ENCODE assay signal across 8 mouse cellular contexts in the genomic region with DNA sequence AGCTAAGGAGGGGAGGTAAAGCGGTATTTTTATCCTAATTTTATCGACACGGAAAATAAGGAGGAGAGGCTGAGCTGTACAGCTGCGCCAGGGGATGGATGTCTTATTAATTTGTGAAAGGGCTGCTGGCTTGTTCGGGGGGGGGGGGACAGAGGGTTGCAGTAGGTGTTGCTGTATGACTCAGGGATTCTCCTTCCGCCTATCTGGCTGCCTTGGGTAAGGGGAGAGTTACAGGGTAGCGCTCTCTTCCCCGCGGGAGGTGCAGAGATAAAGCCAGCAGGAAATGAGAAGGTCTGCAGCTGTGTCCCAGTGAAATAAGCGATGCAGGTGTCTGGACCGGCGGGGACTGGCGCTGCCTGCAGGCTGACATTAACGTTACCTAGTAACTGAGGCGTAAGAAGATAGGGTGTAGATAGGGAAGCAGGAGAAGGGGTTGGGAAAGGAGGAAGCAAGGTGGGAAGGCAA. TPM values are rescaled to one million over a fixed set of nuclear protein-coding genes. Genes with fewer than 3 reads are reported as not detected.
DNase-seq lines count a peak whose midpoint lies in the region; ATAC-seq and TF ChIP-seq lines count a peak whose summit lies in the region.

No protein-coding gene starts in this region.

- no peaks in the 10 kb centered on the region for H3K36me3 ChIP-seq in heart, adult 2 months (ENCODE audit: control insufficient read depth, insufficient read depth, low read length)
- H3K36me3 ChIP-seq in ES-E14 (ENCODE audit: control insufficient read depth, insufficient read depth, low read length, poor library complexity, severe bottlenecking) = no peaks in the 10 kb centered on the region
- no peaks in the 10 kb centered on the region for H3K36me3 ChIP-seq in embryonic facial prominence, embryonic 12.5 days
- no peaks in the 10 kb centered on the region for H3K36me3 ChIP-seq in intestine, embryonic 16.5 days (ENCODE audit: control insufficient read depth, insufficient read depth, low read length)
- H3K36me3 ChIP-seq in stomach, embryonic 14.5 days (ENCODE audit: control insufficient read depth, insufficient read depth, low read length) = no peaks in the 10 kb centered on the region

- H3K27ac ChIP-seq in heart, adult 2 months = no peak overlapping the region
- H3K27ac ChIP-seq in ES-E14 (ENCODE audit: insufficient read depth, low read depth, low read length, poor library complexity, severe bottlenecking) = no peak overlapping the region
- H3K27ac ChIP-seq in embryonic facial prominence, embryonic 12.5 days = no peak overlapping the region
- peak overlapping the region; percentile 46 for H3K27ac ChIP-seq in intestine, embryonic 16.5 days (ENCODE audit: low read length)
- no peak overlapping the region for H3K27ac ChIP-seq in stomach, embryonic 14.5 days (ENCODE audit: low read length)

- H3K9ac ChIP-seq in heart, adult 2 months (ENCODE audit: low read depth, low read length) = no peak overlapping the region
- 0 out of 2 replicates have a peak overlapping the region, but pooled peaks have one; percentile 27 for H3K9ac ChIP-seq in ES-E14 (ENCODE audit: insufficient read depth, low read depth, low read length, poor library complexity, severe bottlenecking)
- H3K9ac ChIP-seq in embryonic facial prominence, embryonic 12.5 days = no peak overlapping the region
- H3K9ac ChIP-seq in intestine, embryonic 16.5 days (ENCODE audit: low read depth, low read length) = peak overlapping the region; percentile 40
- H3K9ac ChIP-seq in stomach, embryonic 14.5 days (replicated peaks; ENCODE audit: low read depth, low read length) = no peak overlapping the region

- no peak for DNase-seq in heart, adult 2 months
- no peak for DNase-seq in heart, postnatal 14 days
- peak; percentile 42 for DNase-seq in ES-E14 (ENCODE audit: low read depth, low spot score)
- no peak for DNase-seq in layer of hippocampus, adult 9-10 months (ENCODE audit: low spot score)

- TF ChIP-seq EP300 in heart, adult 2 months (IDR thresholded peaks at IDR 0.05; ENCODE audit: insufficient read depth, low read depth, low read length) = no peak

- peak overlapping the region; percentile 43 for H3K4me3 ChIP-seq in heart, adult 2 months
- H3K4me3 ChIP-seq in ES-E14 (ENCODE audit: insufficient read depth in 1 of 2, low read depth in 1 of 2, low read length in 2 of 2, poor library complexity in 1 of 2, severe bottlenecking in 1 of 2) = peak overlapping the region; percentile 23 to 41; a peak in 3 of 4 replicates
- H3K4me3 ChIP-seq in embryonic facial prominence, embryonic 12.5 days = peak overlapping the region; percentile 23
- H3K4me3 ChIP-seq in intestine, embryonic 16.5 days (ENCODE audit: low read length) = peak overlapping the region; percentile 28
- H3K4me3 ChIP-seq in stomach, embryonic 14.5 days (ENCODE audit: low read depth, low read length) = peak overlapping the region; percentile 22

- H3K4me1 ChIP-seq in heart, adult 2 months (ENCODE audit: control insufficient read depth, insufficient read depth, low read length) = peaks cover 1% of the 10 kb centered on the region
- H3K4me1 ChIP-seq in ES-E14 (ENCODE audit: control insufficient read depth in 2 of 2, insufficient read depth in 2 of 2, low read length in 2 of 2, poor library complexity in 1 of 2) = peaks cover 0 to 7% of the 10 kb centered on the region in 2 experiments; a peak in 1 of 4 replicates
- 0 out of 2 replicates have a peak, but pooled peaks cover 5% of the 10 kb centered on the region for H3K4me1 ChIP-seq in embryonic facial prominence, embryonic 12.5 days
- peaks cover 7% of the 10 kb centered on the region for H3K4me1 ChIP-seq in intestine, embryonic 16.5 days (ENCODE audit: control insufficient read depth, insufficient read depth, low read length)
- H3K4me1 ChIP-seq in stomach, embryonic 14.5 days (ENCODE audit: control insufficient read depth, insufficient read depth, low read length) = no peaks in the 10 kb centered on the region

- 3% methylated on average over 15 of the region's 15 CpGs for WGBS in heart, adult 2 months
- 3% methylated on average over 15 of the region's 15 CpGs for WGBS in embryonic facial prominence, embryonic 12.5 days
- WGBS in intestine, embryonic 16.5 days = 2% methylated on average over 15 of the region's 15 CpGs
- WGBS in stomach, embryonic 14.5 days = 3% methylated on average over 15 of the region's 15 CpGs

- no peaks in the 10 kb centered on the region for H3K9me3 ChIP-seq in ES-E14 (ENCODE audit: control insufficient read depth, insufficient read depth, low read depth, low read length)
- H3K9me3 ChIP-seq in embryonic facial prominence, embryonic 12.5 days = no peaks in the 10 kb centered on the region
- no peaks in the 10 kb centered on the region for H3K9me3 ChIP-seq in intestine, embryonic 16.5 days (ENCODE audit: control insufficient read depth, low read length)
- no peaks in the 10 kb centered on the region for H3K9me3 ChIP-seq in stomach, embryonic 14.5 days (ENCODE audit: control insufficient read depth, low read depth, low read length)

- intact Hi-C loops in heart, adult 2 months (cut with DNase I) = loop anchor here (2.0 to 5.0 kb wide), 3 partner anchors 72 to 148 kb away; no protein-coding TSS in a partner anchor
- intact Hi-C loops in heart, postnatal 14 days (cut with DNase I) = loop anchor here (1.0 to 5.0 kb wide), 4 partner anchors 72 to 223 kb away; a partner anchor contains a TSS

- TF ChIP-seq POLR2A in heart, adult 2 months (IDR thresholded peaks at IDR 0.05; ENCODE audit: insufficient read depth, low read depth, low read length) = no peak

- H3K79me2 ChIP-seq in heart, adult 2 months (replicated peaks; ENCODE audit: control insufficient read depth, insufficient read depth, low read length) = no peaks in the 10 kb centered on the region

- no peak for ATAC-seq in embryonic facial prominence, embryonic 12.5 days (ENCODE audit: insufficient number of reproducible peaks, insufficient read depth, low FRiP score, low TSS enrichment)
- peak; percentile 78 for ATAC-seq in intestine, embryonic 16.5 days
- peak; percentile 31 for ATAC-seq in megakaryocyte, adult 5-6 weeks (ENCODE audit: poor library complexity, severe bottlenecking)
- ATAC-seq in stomach, embryonic 14.5 days (ENCODE audit: insufficient number of reproducible peaks, insufficient read depth, low FRiP score, low read depth) = peak; percentile 57; the same call in 1 of the 2 replicates

- TF ChIP-seq CTCF in heart, adult 2 months (IDR thresholded peaks at IDR 0.05) = no peak

- H3K27me3 ChIP-seq in heart, adult 2 months (ENCODE audit: control insufficient read depth, insufficient read depth, low read length) = no peaks in the 10 kb centered on the region
- no peaks in the 10 kb centered on the region for H3K27me3 ChIP-seq in embryonic facial prominence, embryonic 12.5 days
- H3K27me3 ChIP-seq in intestine, embryonic 16.5 days (replicated peaks; ENCODE audit: control insufficient read depth, insufficient read depth, low read length) = no peaks in the 10 kb centered on the region
- H3K27me3 ChIP-seq in stomach, embryonic 14.5 days (ENCODE audit: control insufficient read depth, insufficient read depth, low read length) = no peaks in the 10 kb centered on the region

- in situ Hi-C loops in ES-E14 (cut with MboI; ENCODE audit: low sequenced_read_pairs in 2 of 2, unreplicated experiment in 2 of 2) = loop anchor here (5.0 to 10.0 kb wide), 2 partner anchors 68 to 70 kb away; a partner anchor contains a TSS

- H3K4me2 ChIP-seq in embryonic facial prominence, embryonic 12.5 days (replicated peaks) = peak overlapping the region; percentile 55
- peak overlapping the region; percentile 44 for H3K4me2 ChIP-seq in intestine, embryonic 16.5 days (ENCODE audit: low read depth, low read length)
- peak overlapping the region; percentile 64 for H3K4me2 ChIP-seq in stomach, embryonic 14.5 days (replicated peaks; ENCODE audit: low read depth, low read length)

RNA-seq across cellular contexts. Expression of a gene that starts 2.7 kb away (rescaled TPM):
- total RNA-seq in heart, adult 2 months (2021) = not detected
- 0.08 and 0.15 TPM in 2 replicates for polyA plus RNA-seq in heart, adult 2 months (2012; rRNA removed)
- total RNA-seq in heart, postnatal 14 days (2021) = not detected
- 0.26 TPM in 1 of 2 replicates, not detected in the other for total RNA-seq in ES-E14 (2012; rRNA removed)
- 0.42 TPM in 1 of 2 replicates, not detected in the other for polyA plus RNA-seq in embryonic facial prominence, embryonic 12.5 days (2016; fragmentation: Nextera tagmentation; extraction: Ambion mirVana)
- 0.28 TPM in 1 of 2 replicates, not detected in the other for polyA plus RNA-seq in intestine, embryonic 16.5 days (2015; fragmentation: Nextera tagmentation; extraction: Ambion mirVana)
- 24.4 and 26.0 TPM in 2 replicates for total RNA-seq in megakaryocyte, adult 5-6 weeks (2015)
- total RNA-seq in megakaryocyte, adult 5-6 weeks (2017) = 41.9 and 52.8 TPM in 2 replicates
- 0.69 TPM in 1 of 2 replicates, not detected in the other for polyA plus RNA-seq in stomach, embryonic 14.5 days (2014; fragmentation: Nextera tagmentation; extraction: Ambion mirVana)

RNA-seq across cellular contexts. Expression of a gene that starts 16.0 kb away (rescaled TPM):
- not detected for total RNA-seq in heart, adult 2 months (2021)
- 0.04 and 0.09 TPM in 2 replicates for polyA plus RNA-seq in heart, adult 2 months (2012; rRNA removed)
- not detected for total RNA-seq in heart, postnatal 14 days (2021)
- 0.09 and 0.26 TPM in 2 replicates for total RNA-seq in ES-E14 (2012; rRNA removed)
- 0.09 and 0.19 TPM in 2 replicates for polyA plus RNA-seq in embryonic facial prominence, embryonic 12.5 days (2016; fragmentation: Nextera tagmentation; extraction: Ambion mirVana)
- polyA plus RNA-seq in intestine, embryonic 16.5 days (2015; fragmentation: Nextera tagmentation; extraction: Ambion mirVana) = 0.07 and 0.15 TPM in 2 replicates
- 0.25 and 0.46 TPM in 2 replicates for total RNA-seq in megakaryocyte, adult 5-6 weeks (2015)
- not detected in 2 replicates for total RNA-seq in megakaryocyte, adult 5-6 weeks (2017)
- 0.17 and 0.24 TPM in 2 replicates for polyA plus RNA-seq in stomach, embryonic 14.5 days (2014; fragmentation: Nextera tagmentation; extraction: Ambion mirVana)

RNA-seq across cellular contexts. Expression of a gene that starts 27.9 kb away (rescaled TPM):
- 10 to 100 TPM; 72.3 to 84.9 TPM for total RNA-seq in heart, adult 2 months (2021)
- polyA plus RNA-seq in heart, adult 2 months (2012; rRNA removed) = 59.9 and 78.7 TPM in 2 replicates
- 100 to 1,000 TPM; 105 to 106 TPM for total RNA-seq in heart, postnatal 14 days (2021)
- 121 and 196 TPM in 2 replicates for total RNA-seq in ES-E14 (2012; rRNA removed)
- polyA plus RNA-seq in embryonic facial prominence, embryonic 12.5 days (2016; fragmentation: Nextera tagmentation; extraction: Ambion mirVana) = 150 and 157 TPM in 2 replicates
- 78.7 and 82.6 TPM in 2 replicates for polyA plus RNA-seq in intestine, embryonic 16.5 days (2015; fragmentation: Nextera tagmentation; extraction: Ambion mirVana)
- 99.7 and 131 TPM in 2 replicates for total RNA-seq in megakaryocyte, adult 5-6 weeks (2015)
- total RNA-seq in megakaryocyte, adult 5-6 weeks (2017) = 173 and 223 TPM in 2 replicates
- polyA plus RNA-seq in stomach, embryonic 14.5 days (2014; fragmentation: Nextera tagmentation; extraction: Ambion mirVana) = 145 and 147 TPM in 2 replicates

RNA-seq across cellular contexts. Expression of a gene that starts 28.6 kb away (rescaled TPM):
- total RNA-seq in heart, adult 2 months (2021) = 10 to 100 TPM; 12.5 to 13.3 TPM
- polyA plus RNA-seq in heart, adult 2 months (2012; rRNA removed) = 18.2 and 27.4 TPM in 2 replicates
- total RNA-seq in heart, postnatal 14 days (2021) = 10 to 100 TPM; 17.2 to 18.6 TPM
- total RNA-seq in ES-E14 (2012; rRNA removed) = 26.7 and 34.3 TPM in 2 replicates
- 94.4 and 106 TPM in 2 replicates for polyA plus RNA-seq in embryonic facial prominence, embryonic 12.5 days (2016; fragmentation: Nextera tagmentation; extraction: Ambion mirVana)
- polyA plus RNA-seq in intestine, embryonic 16.5 days (2015; fragmentation: Nextera tagmentation; extraction: Ambion mirVana) = 82.0 and 90.2 TPM in 2 replicates
- total RNA-seq in megakaryocyte, adult 5-6 weeks (2015) = 57.9 and 59.1 TPM in 2 replicates
- 34.3 and 34.8 TPM in 2 replicates for total RNA-seq in megakaryocyte, adult 5-6 weeks (2017)
- polyA plus RNA-seq in stomach, embryonic 14.5 days (2014; fragmentation: Nextera tagmentation; extraction: Ambion mirVana) = 82.9 and 88.9 TPM in 2 replicates

Comparison
In these comparisons a context has a peak if more than half of its experiments do, and no peak if none do; other contexts are left out.
1. H3K9ac ChIP-seq: peak in ES-E14 (single experiment) and intestine, embryonic 16.5 days (single experiment); none in heart, adult 2 months (single experiment), embryonic facial prominence, embryonic 12.5 days (single experiment) and stomach, embryonic 14.5 days (single experiment).
2. RNA of a gene that starts 2.7 kb away (total RNA-seq): 24.4 to 52.8 TPM in megakaryocyte, adult 5-6 weeks; not detected in heart, postnatal 14 days, not detected in heart, adult 2 months and 0.26 TPM in ES-E14; every median in the first group is over 10 times any median in the second.
3. Peak in every context shown above with its lines, with median percentiles within 50 percentile points of each other: H3K4me3 ChIP-seq and H3K4me2 ChIP-seq.